Mouse (Mus musculus) frontal cortex, postnatal 25 days (tissue): ENCODE measurements around the gene Yae1d1.
"Not testable (repeated sequence)": the region's sequence is repeated elsewhere in the genome, so short reads cannot be mapped to it uniquely, and the experiment has no call there.

ENCODE experiments used
- DNase-seq, 2 experiments: peaks; one replicate each; pipeline ENCODE4 v3.0.0; 2022; ENCODE audit warnings: low spot score in 2 of 2

Yae1d1 gene

GRCm38 (mm10) chr13:17992697-17993514 is at the start of gene Yae1d1:
Gene Yae1d1 (minus strand): TSS chr13:17993349.
- DNase-seq, result peak; percentile 75 to 83

- no peak for DNase-seq
Observed at GRCm38 (mm10) chr13:18038814-18039213, 45.7 kb upstream of the Yae1d1 start.

- DNase-seq, result no peak
Observed at GRCm38 (mm10) chr13:18016604-18017003, 23.5 kb upstream of the Yae1d1 start.

DNA sequence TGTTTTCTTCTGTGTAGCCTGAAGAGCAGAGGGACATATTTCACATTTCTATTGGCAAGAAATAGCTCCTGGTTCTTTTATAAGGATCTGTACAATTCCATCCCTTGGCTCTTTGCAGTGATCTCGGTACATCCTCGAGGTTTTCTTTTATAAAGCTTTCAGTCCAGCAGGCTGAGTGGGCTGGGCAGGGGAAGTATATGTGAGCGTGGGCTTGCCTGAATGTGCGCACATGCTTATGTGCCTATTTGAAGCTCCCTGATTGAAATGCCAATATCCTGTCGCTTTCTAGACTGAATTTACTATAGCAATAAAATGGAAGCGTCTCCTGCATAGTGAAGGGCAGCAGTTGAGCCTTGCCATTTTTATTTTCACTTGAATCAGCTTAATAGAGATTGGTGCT is 20.1 kb upstream of the Yae1d1 start:
- peak; percentile 5 for DNase-seq

GRCm38 (mm10) chr13:18011055-18011454 is 17.9 kb upstream of the Yae1d1 start:
- DNase-seq, result no peak

DNA sequence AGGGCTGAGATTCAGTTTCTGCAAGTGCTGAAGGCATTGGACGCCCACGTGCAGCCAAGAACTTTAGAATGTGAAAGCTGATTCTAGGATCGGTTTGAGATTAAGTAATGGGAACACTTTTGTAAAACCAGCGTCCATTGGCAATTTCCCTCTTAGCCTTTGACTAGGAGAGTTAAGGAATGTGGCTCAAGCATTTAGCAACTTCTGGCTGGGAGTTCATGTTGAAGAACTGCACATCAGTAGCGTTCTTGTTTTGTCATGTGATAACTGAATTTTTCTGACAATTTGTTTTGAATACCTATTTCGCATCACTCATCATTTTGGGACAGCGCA is 332 bp upstream of the Yae1d1 start:
- DNase-seq, result no peak

DNA sequence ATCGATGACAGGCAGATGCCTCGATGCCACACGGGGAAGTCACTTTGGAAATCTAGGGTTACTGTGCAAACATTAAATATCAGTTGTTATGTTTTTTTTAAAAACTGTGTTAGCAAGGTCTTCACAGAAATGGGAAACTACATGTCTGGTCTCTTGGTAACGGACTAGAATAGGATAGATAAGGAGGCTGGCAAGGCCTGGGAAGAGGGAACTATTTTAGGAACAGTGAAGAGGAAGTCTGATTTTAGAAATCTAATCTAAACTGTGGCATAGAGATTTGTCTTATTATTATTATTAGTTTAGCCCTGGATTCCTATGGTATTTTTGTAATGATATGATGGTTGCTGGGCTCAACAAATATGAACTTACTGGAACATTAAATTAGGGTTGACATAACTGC is 1.1 kb downstream of the Yae1d1 start:
- no peak for DNase-seq

- DNase-seq, result peak; percentile 42 to 52
Observed at GRCm38 (mm10) chr13:17983194-17983593, 10.0 kb downstream of the Yae1d1 start.

GRCm38 (mm10) chr13:17982634-17983033 is 10.5 kb downstream of the Yae1d1 start:
- no peak for DNase-seq

DNA sequence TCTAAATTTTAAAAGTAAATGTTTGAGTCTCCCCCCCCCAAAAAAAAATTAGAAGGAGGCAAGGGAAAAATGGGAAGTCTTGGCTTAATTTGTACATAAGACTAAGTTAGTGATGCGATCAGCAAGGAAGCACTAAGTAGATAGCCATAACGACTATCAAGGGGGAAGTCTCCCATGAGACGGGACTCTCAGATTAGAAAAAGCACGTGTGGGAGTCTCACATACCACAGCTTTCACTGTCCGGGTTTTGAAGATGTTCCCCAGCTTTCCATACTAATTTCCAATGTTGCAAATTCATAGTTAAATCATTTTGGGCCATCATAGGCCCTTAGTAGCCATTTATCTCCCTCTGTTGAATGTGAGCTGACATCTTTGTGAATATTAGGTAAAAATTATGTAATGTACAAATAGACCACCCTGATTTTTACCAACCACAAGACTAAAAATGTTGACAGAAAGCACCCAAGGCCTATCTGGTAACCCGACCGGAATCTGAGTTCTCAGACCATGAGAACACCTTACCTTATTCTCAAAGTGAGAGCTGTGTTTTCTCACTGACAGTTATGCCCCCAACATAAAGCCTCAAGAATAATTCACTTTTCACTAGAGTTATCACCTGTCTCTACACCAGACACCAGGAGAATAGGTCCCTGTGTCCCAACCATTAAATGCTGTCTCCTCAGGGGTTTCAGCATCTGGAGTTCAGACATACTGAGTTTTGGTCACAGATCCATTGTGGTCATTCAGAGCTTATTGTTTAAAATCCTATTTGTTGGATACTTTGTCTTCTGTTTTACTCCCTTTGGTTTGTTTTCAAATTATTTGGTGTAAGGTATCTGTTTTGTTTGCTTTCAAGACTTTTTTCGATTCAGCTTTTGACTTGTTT is 16.1 kb downstream of the Yae1d1 start:
- DNase-seq, result no peak

GRCm38 (mm10) chr13:17975891-17976290 is 17.3 kb downstream of the Yae1d1 start:
- no peak for DNase-seq

DNA sequence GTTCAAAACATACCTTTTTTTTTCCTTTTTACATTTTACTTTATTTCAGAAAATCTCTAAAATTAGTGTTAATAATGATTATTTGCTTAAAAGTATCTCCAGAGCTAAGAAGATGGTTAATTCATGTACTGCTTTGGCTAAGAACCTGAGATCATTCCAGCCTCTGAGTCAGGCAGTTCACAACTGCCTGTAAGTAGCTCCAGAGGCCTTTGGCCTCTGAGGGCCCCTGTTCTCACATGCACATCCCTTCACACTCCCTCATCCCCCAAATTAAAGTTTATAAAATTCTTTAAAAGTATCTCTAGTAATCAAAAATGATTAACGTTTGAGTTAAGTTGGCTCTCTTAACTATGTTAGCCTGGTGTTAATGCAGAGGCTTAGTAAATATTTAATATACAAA is 17.7 kb downstream of the Yae1d1 start:
- no peak for DNase-seq

DNA sequence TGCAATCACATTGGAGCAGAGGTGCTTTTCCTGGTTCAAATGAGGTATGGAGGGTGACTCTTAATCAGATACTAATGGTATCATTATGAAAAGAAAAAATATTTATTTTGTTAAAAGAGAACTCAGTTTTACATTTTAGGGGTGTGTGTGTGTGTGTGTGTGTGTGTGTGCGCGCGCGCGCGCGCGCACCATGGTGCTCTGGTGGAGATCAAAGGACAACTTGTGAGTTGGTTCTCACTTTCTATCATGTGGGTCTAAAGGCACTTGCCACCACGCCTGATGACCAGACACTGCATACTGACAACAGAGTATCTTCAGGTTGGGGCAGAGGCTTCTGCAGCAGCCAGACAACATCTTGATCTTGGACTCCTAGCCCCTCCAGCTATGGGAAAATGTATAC is 18.4 kb downstream of the Yae1d1 start:
- no peak for DNase-seq

GRCm38 (mm10) chr13:17960613-17961012 is 32.5 kb downstream of the Yae1d1 start:
- no peak for DNase-seq

GRCm38 (mm10) chr13:17954282-17954681 is 38.9 kb downstream of the Yae1d1 start:
- DNase-seq, result no peak

- not testable (repeated sequence) for DNase-seq
Observed at GRCm38 (mm10) chr13:17950581-17950980, 42.6 kb downstream of the Yae1d1 start.

DNA sequence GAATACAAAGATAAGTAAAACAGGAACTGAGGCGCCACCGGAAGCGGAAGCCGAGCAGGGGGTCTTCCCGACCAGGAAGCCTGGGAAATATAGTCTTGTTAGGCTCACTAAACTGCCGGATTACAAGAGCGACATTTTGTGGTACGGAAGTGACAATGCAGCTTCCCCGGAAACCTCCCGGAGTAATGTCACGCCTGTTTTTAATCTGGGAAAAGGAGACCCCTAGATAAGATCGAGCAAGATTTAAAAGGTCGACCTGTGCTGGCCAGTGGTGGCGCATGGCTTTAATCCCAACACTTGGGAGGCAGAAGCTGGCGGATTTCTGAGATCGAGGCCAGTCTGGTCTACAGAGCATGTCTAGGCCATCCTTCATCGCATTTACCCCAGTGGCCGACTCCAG is 43.6 kb downstream of the Yae1d1 start:
- no peak for DNase-seq

DNA sequence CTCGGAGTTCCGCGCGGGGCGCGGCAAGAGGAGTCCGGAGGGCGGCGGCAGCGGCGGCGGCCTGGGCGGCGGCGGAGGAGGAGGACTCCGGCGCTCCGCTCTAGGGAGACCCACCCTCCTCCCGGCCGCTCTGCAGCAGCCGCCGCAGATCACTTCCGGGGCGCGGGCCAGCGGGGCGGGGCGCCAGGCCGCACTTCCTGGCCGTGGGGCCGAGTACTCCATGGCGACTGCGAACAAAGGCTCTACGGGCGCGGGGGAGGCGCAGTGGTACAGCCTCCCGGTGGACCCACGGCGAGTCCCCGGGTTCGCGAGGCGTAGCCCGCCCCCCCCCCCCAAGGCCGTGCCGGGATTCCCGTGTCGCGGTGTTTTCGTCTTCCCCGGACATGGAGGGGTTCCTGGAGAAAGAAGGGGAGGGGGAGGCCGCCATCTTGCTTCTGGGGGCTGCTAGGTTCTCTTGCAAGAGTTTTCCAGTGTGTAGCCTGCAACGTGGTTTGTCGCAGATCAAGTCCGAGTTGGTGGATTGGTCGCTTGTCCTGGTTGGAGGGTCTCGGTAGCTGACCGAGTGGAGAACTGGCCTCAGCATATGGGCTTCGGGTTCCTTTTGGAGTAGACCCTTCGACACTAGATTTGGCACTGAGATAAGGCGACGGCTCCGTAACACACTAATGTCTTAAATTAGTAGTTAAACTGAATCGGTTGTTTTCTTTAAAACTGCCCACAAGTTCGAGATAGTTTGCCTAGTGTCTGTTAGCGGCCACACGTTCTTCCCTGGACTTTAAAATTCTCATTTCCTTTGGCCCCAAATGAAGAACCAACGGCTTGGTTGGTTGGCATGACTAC is 48.9 kb downstream of the Yae1d1 start, which contains the start of gene Rala:
Gene Rala (minus strand): TSS at position 162 of the 840 bp plus-strand sequence.
- DNase-seq, result peak; percentile 88

DNA sequence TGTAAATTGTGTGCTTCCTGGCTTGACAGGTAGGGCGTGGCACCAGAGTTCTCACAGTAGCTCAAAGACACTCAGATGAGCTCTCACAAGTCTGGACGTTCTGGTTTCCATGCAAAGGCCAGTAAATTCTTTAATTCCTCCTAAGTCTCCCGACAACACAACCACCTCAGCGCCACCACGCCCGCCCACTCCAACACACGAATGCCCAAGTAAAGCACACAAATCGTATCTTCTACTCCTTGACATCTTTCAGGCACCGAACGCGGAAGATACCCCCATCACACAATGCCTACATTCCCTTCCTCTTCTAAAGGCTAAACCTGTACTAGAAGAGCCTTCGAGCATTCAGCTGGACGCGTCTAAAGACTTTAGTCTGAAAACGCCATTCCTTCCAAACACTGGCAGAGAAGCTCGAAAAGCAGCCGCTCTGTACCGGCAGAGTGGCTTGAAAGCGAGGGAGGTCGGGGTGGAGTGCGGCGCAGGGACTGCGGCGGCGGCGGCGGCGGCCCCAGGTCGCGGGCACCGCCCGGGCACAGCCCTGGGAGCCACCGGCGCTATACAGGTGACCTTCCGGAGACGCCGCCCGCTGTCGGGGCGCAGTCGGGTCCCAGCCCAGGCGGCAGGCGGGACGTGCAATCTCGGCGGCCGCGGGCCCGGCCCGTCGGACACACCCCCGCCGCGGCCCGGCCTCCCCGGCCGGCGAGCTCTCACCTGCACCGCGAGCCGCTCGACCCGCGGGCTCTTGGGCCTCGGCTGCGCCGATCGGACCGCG is 49.7 kb downstream of the Yae1d1 start:
- peak; percentile 9 to 16 for DNase-seq

DNA sequence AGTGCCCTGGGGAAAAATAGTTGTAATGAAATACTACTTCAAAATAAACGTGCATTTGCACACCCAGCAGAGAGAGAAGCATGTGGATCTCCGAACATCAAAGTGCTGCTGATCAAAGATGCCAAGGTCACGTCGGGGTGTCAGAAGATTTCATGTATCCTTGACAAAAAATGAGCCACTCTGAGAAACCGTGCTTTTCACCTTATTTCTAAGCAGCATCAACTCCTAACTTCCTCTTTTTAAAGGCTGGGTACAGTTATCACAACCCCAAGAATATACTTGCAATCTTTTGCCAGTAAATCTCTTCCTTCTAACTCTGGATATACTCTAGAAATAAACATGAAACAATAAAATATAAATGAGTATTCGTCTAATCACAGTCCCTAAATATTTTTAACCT is 50.8 kb downstream of the Yae1d1 start:
- DNase-seq, result no peak
